Mouse (Mus musculus) G1E (cell line): ENCODE results near the gene Arfip1.

ENCODE experiments used
- CTCF ChIP-seq: IDR thresholded peaks from 2 replicates; pipeline ENCODE4 v1.5.1; 2012; ENCODE audit warnings: low read depth, low read length, inconsistent platforms, mixed read lengths
- TAL1 ChIP-seq: conservative IDR thresholded peaks from 2 replicates; pipeline ENCODE4 v1.6.1; 2012; ENCODE audit warnings: low read depth, low read length, inconsistent platforms, mixed read lengths

- no peak for TF ChIP-seq CTCF
- no peak for TF ChIP-seq TAL1
Observed at GRCm38 (mm10) chr3:84603212-84603611, 20.8 kb upstream of the Arfip1 start.
